Mouse (Mus musculus) kidney, adult 2 months (tissue): ENCODE measurements around the gene Cox8a. TPM values are rescaled to one million over a fixed set of nuclear protein-coding genes. Genes with fewer than 3 reads are reported as not detected.

Source experiments
- DNase-seq: peaks from one replicate; pipeline ENCODE4 v3.0.0; 2021
- H3K27ac ChIP-seq: fragments of 200-500 bp; 2 replicates; pipeline ENCODE4 v1.5.1; 2012; ENCODE audit warnings: low read depth, low read length, control low read depth, inconsistent platforms; ENCODE audit not compliant: insufficient read depth
- H3K27me3 ChIP-seq: fragments of 200-500 bp; replicated peaks from 2 replicates; pipeline ENCODE4 v1.6.1; 2012; ENCODE audit warnings: mild to moderate bottlenecking, moderate library complexity, low read length, inconsistent platforms; ENCODE audit not compliant: control insufficient read depth, insufficient read depth
- H3K36me3 ChIP-seq: fragments of 200-500 bp; 2 replicates; pipeline ENCODE4 v1.6.1; 2012; ENCODE audit warnings: mild to moderate bottlenecking, moderate library complexity, low read length, inconsistent platforms; ENCODE audit not compliant: control insufficient read depth, insufficient read depth
- H3K4me1 ChIP-seq: fragments of 200-500 bp; 2 replicates; pipeline ENCODE4 v1.6.1; 2011; ENCODE audit warnings: low read length; ENCODE audit not compliant: control insufficient read depth, insufficient read depth
- H3K4me3 ChIP-seq: fragments of 200-500 bp; 2 replicates; pipeline ENCODE4 v1.5.1; 2011; ENCODE audit warnings: mild to moderate bottlenecking, low read depth, low read length, control low read depth; ENCODE audit not compliant: insufficient read depth
- CTCF ChIP-seq: fragments of 200-500 bp; conservative IDR thresholded peaks from 2 replicates; pipeline ENCODE4 v1.5.1; 2011; ENCODE audit warnings: low read depth, mild to moderate bottlenecking, control low read depth, low read length, moderate library complexity, mixed read lengths; ENCODE audit not compliant: insufficient read depth, insufficient read length
- POLR2A ChIP-seq: fragments of 200-500 bp; IDR thresholded peaks from one replicate; pipeline ENCODE4 v1.6.1; 2011; ENCODE audit warnings: low read depth, low read length, control low read depth
- WGBS: fragments of 180-500 bp; shearing (Covaris S2); methylation state at CpG from one replicate; pipeline ENCODE4 v1.1.7; 2018; 5-methylcytosine and 5-hydroxymethylcytosine counted together
- polyA plus RNA-seq: library from polyadenylated mRNA; depleted of rRNA; stranded (reverse); fragments of >200 nt; gene quantifications from 2 replicates; pipeline ENCODE4 v1.2.3, GENCODE M21; 2012

The Cox8a gene
- polyA plus RNA-seq, 1 experiment, result 3,607 TPM

DNA sequence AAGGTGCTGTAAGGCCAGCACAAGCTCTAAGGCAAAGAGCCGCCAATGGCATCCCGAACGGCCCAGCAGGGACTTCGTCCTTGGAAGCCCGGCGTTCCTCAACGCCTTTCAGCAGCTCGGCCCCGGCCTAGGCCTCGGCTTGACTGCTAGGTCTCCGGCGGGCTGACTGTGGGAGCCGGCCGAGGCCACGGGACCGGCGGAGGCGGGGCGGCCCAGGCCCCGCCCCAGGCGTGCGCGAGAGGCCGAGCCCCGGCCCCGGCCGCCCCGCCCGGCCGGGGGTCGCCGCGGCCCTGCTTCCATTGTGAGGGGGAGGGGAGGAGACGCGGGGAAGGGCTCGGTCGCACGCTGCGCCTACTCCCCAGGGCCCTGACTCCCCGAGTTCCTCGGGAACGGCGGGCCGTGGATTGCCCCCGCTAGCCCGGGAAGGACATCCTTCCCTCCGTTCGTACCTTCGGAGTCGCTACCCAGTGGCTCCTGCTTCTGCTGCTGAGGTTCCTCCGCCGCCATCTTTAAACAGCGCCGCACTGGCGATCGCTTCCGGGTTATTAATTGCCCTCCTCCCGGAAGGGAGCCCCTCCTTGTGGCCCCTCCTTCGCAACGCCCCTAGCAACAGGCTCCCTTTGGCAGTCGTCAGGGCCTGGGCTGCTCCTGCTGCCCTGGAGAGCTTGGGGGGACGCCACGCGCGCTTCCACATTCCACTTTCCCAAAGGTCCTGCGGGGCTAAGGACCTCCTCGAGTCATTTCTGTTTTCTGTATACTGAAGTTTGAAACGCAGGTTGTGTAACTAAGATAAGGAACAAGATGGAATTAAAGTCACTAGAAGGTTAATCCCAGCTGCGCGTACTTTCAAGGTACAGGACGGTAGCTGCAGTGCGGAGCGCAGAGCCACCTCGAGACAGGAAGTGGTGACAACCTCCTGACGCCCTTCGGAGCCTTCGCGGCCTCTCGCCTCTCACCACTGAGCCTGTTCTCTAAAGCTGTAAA lies 11.4 kb downstream of the Cox8a start, which contains the start of gene Otub1:
TSS of gene Otub1 (minus strand) at position 564 of the 984 bp plus-strand sequence.
- DNase-seq, result peak; percentile 96
- H3K27me3 ChIP-seq, result no peaks in the 10 kb centered on the region
- peaks cover 14% of the 10 kb centered on the region for H3K4me1 ChIP-seq
- WGBS, result 1% methylated on average over 79 of the region's 79 CpGs
- H3K27ac ChIP-seq, result peak within 1 kb of the TSS; percentile 99
- TF ChIP-seq CTCF, result 0 out of 2 replicates have a peak, but pooled peaks have one; percentile 1
- peak; percentile 79 for TF ChIP-seq POLR2A
- peak within 1 kb of the TSS; percentile 99 for H3K4me3 ChIP-seq
- H3K36me3 ChIP-seq, result peaks cover 3% of the 10 kb centered on the region; the same call in 1 of the 2 replicates

DNA sequence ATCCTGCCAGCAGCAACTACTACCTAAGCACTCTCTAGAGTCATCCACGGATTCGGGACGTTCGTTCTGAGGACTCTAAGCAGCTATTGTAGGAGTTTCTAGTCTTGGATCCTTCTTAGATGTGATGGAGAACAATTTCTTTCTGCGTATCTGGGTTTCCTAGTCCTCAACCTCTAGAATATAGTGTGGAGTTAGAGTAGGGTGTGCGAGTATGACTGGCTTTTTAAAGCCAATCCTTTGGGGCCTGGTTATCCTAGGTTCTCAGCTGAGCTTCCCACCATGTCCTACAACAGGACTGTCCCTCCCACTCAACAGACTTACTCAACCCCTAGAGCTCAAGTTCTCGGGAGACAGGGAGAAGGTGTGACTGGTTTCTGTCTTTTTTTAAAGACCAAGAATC lies 12.1 kb downstream of the Cox8a start:
- WGBS, result 9% methylated on average over 7 of the region's 7 CpGs
- Histone ChIP-seq H3K36me3 (peaks cover 3% of the 10 kb centered on the region; the same call in 1 of the 2 replicates), H3K27me3 (no peaks in the 10 kb centered on the region), H3K4me1 (peaks cover 14% of the 10 kb centered on the region), H3K4me3 (peak overlapping the region; percentile 99), H3K27ac (peak overlapping the region; percentile 72)
- DNase-seq, result no peak
- no peak for TF ChIP-seq CTCF
- TF ChIP-seq POLR2A, result no peak

- WGBS, result 46% methylated on average over 2 of the region's 2 CpGs
- Histone ChIP-seq H3K4me1 (peaks cover 14% of the 10 kb centered on the region), H3K36me3 (peaks cover 3% of the 10 kb centered on the region; the same call in 1 of the 2 replicates), H3K27me3 (no peaks in the 10 kb centered on the region), H3K27ac (peak overlapping the region; percentile 72; the same call in 1 of the 2 replicates), H3K4me3 (peak overlapping the region; percentile 99; the same call in 1 of the 2 replicates)
- DNase-seq, result no peak
- TF ChIP-seq CTCF (no peak), POLR2A (no peak)
These were observed 12.5 kb downstream of the Cox8a start for GRCm38 (mm10) chr19:7204898-7205297.

- TF ChIP-seq POLR2A, result no peak
- TF ChIP-seq CTCF, result no peak
- Histone ChIP-seq H3K27me3 (no peaks in the 10 kb centered on the region), H3K27ac (no peak overlapping the region), H3K4me1 (peaks cover 17% of the 10 kb centered on the region), H3K36me3 (peaks cover 3% of the 10 kb centered on the region; the same call in 1 of the 2 replicates), H3K4me3 (no peak overlapping the region)
- WGBS, result 62% methylated on average over 1 of the region's 1 CpGs
- DNase-seq, result no peak
These were observed 17.0 kb downstream of the Cox8a start for GRCm38 (mm10) chr19:7200427-7200826.

- H3K27ac ChIP-seq, result no peak overlapping the region
- H3K36me3 ChIP-seq, result peaks cover 3% of the 10 kb centered on the region; the same call in 1 of the 2 replicates
- no peak for DNase-seq
- no peaks in the 10 kb centered on the region for H3K27me3 ChIP-seq
- H3K4me1 ChIP-seq, result peaks cover 11% of the 10 kb centered on the region
- 77% methylated on average over 13 of the region's 13 CpGs for WGBS
- TF ChIP-seq CTCF, result no peak
- no peak for TF ChIP-seq POLR2A
- no peak overlapping the region for H3K4me3 ChIP-seq
These were observed 18.3 kb downstream of the Cox8a start for GRCm38 (mm10) chr19:7199089-7199488.

- Histone ChIP-seq H3K4me1 (peaks cover 26% of the 10 kb centered on the region), H3K4me3 (no peak overlapping the region), H3K36me3 (no peaks in the 10 kb centered on the region), H3K27ac (no peak overlapping the region), H3K27me3 (no peaks in the 10 kb centered on the region)
- WGBS, result 83% methylated on average over 9 of the region's 9 CpGs
- TF ChIP-seq POLR2A (no peak), CTCF (no peak)
- DNase-seq, result no peak
These were observed 20.0 kb downstream of the Cox8a start for GRCm38 (mm10) chr19:7197445-7197844.
